In the genomic region with DNA sequence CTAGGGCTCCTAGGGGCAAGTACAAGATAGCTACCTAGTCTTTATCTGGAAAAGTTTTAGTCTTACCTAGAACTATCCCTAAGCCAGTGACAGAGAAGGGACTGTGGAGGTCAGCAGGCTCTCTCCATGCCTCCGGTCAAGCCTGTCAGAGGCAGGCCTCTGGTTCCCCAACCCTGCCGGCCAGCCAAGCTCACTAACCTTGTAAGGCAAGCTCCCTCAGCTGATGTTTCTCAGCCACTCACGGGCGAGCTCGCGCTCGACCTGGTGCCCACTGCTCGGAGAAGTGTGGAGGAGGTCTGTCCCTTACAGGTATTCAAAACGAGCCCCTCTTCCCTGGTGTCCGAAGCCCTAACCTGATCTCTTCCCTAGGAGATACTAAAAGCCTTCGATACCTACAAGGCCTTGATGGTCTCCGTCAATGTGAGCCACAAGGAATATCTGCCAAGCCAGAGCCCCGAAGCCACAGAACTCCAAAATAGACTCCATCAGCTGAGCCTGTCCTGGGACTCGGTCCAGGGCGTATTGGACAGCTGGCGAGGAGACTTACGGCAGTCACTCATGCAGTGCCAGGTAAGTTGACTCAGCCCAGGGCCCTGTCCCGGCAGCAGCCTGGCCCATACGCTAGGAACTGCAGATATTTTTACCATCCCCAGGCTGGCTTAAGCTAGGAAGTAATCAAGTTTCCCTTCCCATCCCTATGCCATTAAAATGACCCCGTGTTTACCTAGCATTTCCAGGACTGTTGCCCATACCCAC, we compare ENCODE assay signal across 17 mouse cellular contexts.
DNase-seq lines count a peak whose midpoint lies in the region; ATAC-seq and TF ChIP-seq lines count a peak whose summit lies in the region.
"Had no signal": no experiment of that assay in that cellular context is flagged by ENCODE, and none has a peak within 500 bp of the region (broad histone marks: within the 10 kb centered on the region; RNA-seq: fewer than 3 reads in every experiment).

No protein-coding gene starts in this region.

- H3K36me3 ChIP-seq in heart, adult 2 months (ENCODE audit: control insufficient read depth, insufficient read depth, low read length) = peaks cover 2% of the 10 kb centered on the region; the same call in 1 of the 2 replicates
- peaks cover 94% of the 10 kb centered on the region for H3K36me3 ChIP-seq in heart, embryonic 10.5 days
- peaks cover 49% of the 10 kb centered on the region for H3K36me3 ChIP-seq in heart, embryonic 16.5 days (ENCODE audit: control insufficient read depth, insufficient read depth)
- peaks cover 79% of the 10 kb centered on the region for H3K36me3 ChIP-seq in hindbrain, postnatal 0 days (ENCODE audit: insufficient read depth, low read length)

- peak overlapping the region; percentile 95 for H3K27ac ChIP-seq in heart, adult 2 months
- H3K27ac ChIP-seq in heart, embryonic 10.5 days = no peak overlapping the region
- H3K27ac ChIP-seq in gastrocnemius, adult 2 months = peak overlapping the region; percentile 95
- H3K27ac ChIP-seq in heart, embryonic 16.5 days (ENCODE audit: low read length) = peak overlapping the region; percentile 36
- H3K27ac ChIP-seq in hindbrain, postnatal 0 days = no peak overlapping the region
- H3K27ac ChIP-seq: embryonic facial prominence, embryonic 13.5 days; forebrain, embryonic 10.5 days; hindbrain, embryonic 12.5 days; limb, embryonic 15.5 days; midbrain, embryonic 12.5 days had no signal

- H3K9ac ChIP-seq in heart, adult 2 months (ENCODE audit: low read depth, low read length) = peak overlapping the region; percentile 42
- H3K9ac ChIP-seq in heart, embryonic 16.5 days (ENCODE audit: low read length) = no peak overlapping the region
- no peak overlapping the region for H3K9ac ChIP-seq in hindbrain, postnatal 0 days (replicated peaks; ENCODE audit: low read length)
- H3K9ac ChIP-seq: embryonic facial prominence, embryonic 13.5 days; hindbrain, embryonic 12.5 days; limb, embryonic 15.5 days; liver, postnatal 0 days; midbrain, embryonic 12.5 days had no signal

- H3K79me2 ChIP-seq in heart, adult 2 months (replicated peaks; ENCODE audit: control insufficient read depth, insufficient read depth, low read length) = no peaks in the 10 kb centered on the region

- WGBS in heart, adult 2 months = 68% methylated on average over 20 of the region's 20 CpGs
- WGBS in heart, embryonic 10.5 days = 90% methylated on average over 20 of the region's 20 CpGs
- 77% methylated on average over 20 of the region's 20 CpGs for WGBS in heart, embryonic 16.5 days
- 90% methylated on average over 20 of the region's 20 CpGs for WGBS in hindbrain, postnatal 0 days

- peak; percentile 52; the same call in 1 of the 2 replicates for ATAC-seq in heart, embryonic 16.5 days (replicated peaks; ENCODE audit: extremely low read depth, insufficient read depth, low FRiP score)
- ATAC-seq in hindbrain, postnatal 0 days = no peak
- ATAC-seq: intestine, postnatal 0 days; liver, postnatal 0 days had no signal

- peak overlapping the region; percentile 38 for H3K4me3 ChIP-seq in heart, adult 2 months
- H3K4me3 ChIP-seq in heart, embryonic 10.5 days = no peak overlapping the region
- H3K4me3 ChIP-seq in gastrocnemius, adult 2 months = peak overlapping the region; percentile 71
- H3K4me3 ChIP-seq in heart, embryonic 16.5 days (ENCODE audit: low read length) = no peak overlapping the region
- no peak overlapping the region for H3K4me3 ChIP-seq in hindbrain, postnatal 0 days (ENCODE audit: low read length)
- H3K4me3 ChIP-seq: embryonic facial prominence, embryonic 13.5 days; forebrain, embryonic 10.5 days; hindbrain, embryonic 12.5 days; limb, embryonic 15.5 days; midbrain, embryonic 12.5 days had no signal

- no peak overlapping the region for H3K4me2 ChIP-seq in heart, embryonic 16.5 days (ENCODE audit: low read depth, low read length)
- no peak overlapping the region for H3K4me2 ChIP-seq in hindbrain, postnatal 0 days (ENCODE audit: low read depth, low read length)
- H3K4me2 ChIP-seq: embryonic facial prominence, embryonic 13.5 days; hindbrain, embryonic 12.5 days; limb, embryonic 15.5 days; midbrain, embryonic 12.5 days had no signal

- TF ChIP-seq CTCF in heart, adult 2 months (IDR thresholded peaks at IDR 0.05) = no peak
- no peak for TF ChIP-seq CTCF in gastrocnemius, adult 2 months (IDR thresholded peaks at IDR 0.05)
- no peak for TF ChIP-seq CTCF in hindbrain, postnatal 0 days (IDR thresholded peaks at IDR 0.05; ENCODE audit: low read depth)

- no peaks in the 10 kb centered on the region for H3K4me1 ChIP-seq in heart, adult 2 months (ENCODE audit: control insufficient read depth, insufficient read depth, low read length)
- H3K4me1 ChIP-seq in heart, embryonic 10.5 days = no peaks in the 10 kb centered on the region
- H3K4me1 ChIP-seq in heart, embryonic 16.5 days (ENCODE audit: control insufficient read depth, insufficient read depth, low read length) = 0 out of 2 replicates have a peak, but pooled peaks cover 3% of the 10 kb centered on the region
- no peaks in the 10 kb centered on the region for H3K4me1 ChIP-seq in hindbrain, postnatal 0 days (ENCODE audit: insufficient read depth, low read length)
- H3K4me1 ChIP-seq: embryonic facial prominence, embryonic 13.5 days; forebrain, embryonic 10.5 days; hindbrain, embryonic 12.5 days; limb, embryonic 15.5 days; midbrain, embryonic 12.5 days had no signal

- H3K27me3 ChIP-seq in heart, adult 2 months (ENCODE audit: control insufficient read depth, insufficient read depth, low read length) = no peaks in the 10 kb centered on the region
- H3K27me3 ChIP-seq in heart, embryonic 10.5 days (ENCODE audit: insufficient read depth, poor library complexity, severe bottlenecking) = no peaks in the 10 kb centered on the region
- no peaks in the 10 kb centered on the region for H3K27me3 ChIP-seq in heart, embryonic 16.5 days (ENCODE audit: control insufficient read depth, insufficient read depth, low read length)
- no peaks in the 10 kb centered on the region for H3K27me3 ChIP-seq in hindbrain, postnatal 0 days (ENCODE audit: insufficient read depth, low read length)
- H3K27me3 ChIP-seq: embryonic facial prominence, embryonic 13.5 days; hindbrain, embryonic 12.5 days; limb, embryonic 15.5 days; midbrain, embryonic 12.5 days had no signal

- intact Hi-C loops in heart, adult 2 months (cut with DNase I) = no loop called here
- intact Hi-C loops in gastrocnemius, adult 2 months (cut with DNase I) = no loop called here

- H3K9me3 ChIP-seq in heart, embryonic 10.5 days = no peaks in the 10 kb centered on the region
- H3K9me3 ChIP-seq in heart, embryonic 16.5 days (replicated peaks; ENCODE audit: control insufficient read depth, low read length) = no peaks in the 10 kb centered on the region
- H3K9me3 ChIP-seq in hindbrain, postnatal 0 days (ENCODE audit: low read length) = no peaks in the 10 kb centered on the region
- H3K9me3 ChIP-seq: embryonic facial prominence, embryonic 13.5 days; hindbrain, embryonic 12.5 days; limb, embryonic 15.5 days; midbrain, embryonic 12.5 days had no signal

- TF ChIP-seq POLR2A in heart, adult 2 months (IDR thresholded peaks at IDR 0.05; ENCODE audit: insufficient read depth, low read depth, low read length) = peak; percentile 79; the same call in 1 of the 2 replicates

- peak; percentile 65 to 84 for DNase-seq in heart, adult 2 months
- DNase-seq in heart, embryonic 10.5 days (ENCODE audit: low spot score) = no peak
- DNase-seq in gastrocnemius, adult 2 months = peak; percentile 95
- DNase-seq in lung, postnatal 4 days = no peak
- no peak for DNase-seq in kidney, postnatal 25 days
- DNase-seq in hindbrain, postnatal 0 days (ENCODE audit: low spot score) = no peak
- DNase-seq: kidney, postnatal 36 days; liver, postnatal 0 days; lung, postnatal 36 days; right cerebral cortex, adult 18-20 months had no signal

- 0 out of 2 replicates have a peak, but pooled peaks have one; percentile 13 for TF ChIP-seq EP300 in heart, adult 2 months (IDR thresholded peaks at IDR 0.05; ENCODE audit: insufficient read depth, low read depth, low read length)

Comparison
In these comparisons a context has a peak if more than half of its experiments do, and no peak if none do; other contexts are left out.
1. DNase-seq: peak in heart, adult 2 months (2 of 2) and gastrocnemius, adult 2 months (single experiment); none in heart, embryonic 10.5 days (single experiment), lung, postnatal 4 days (0 of 2), kidney, postnatal 25 days (0 of 2) and hindbrain, postnatal 0 days (single experiment).
2. H3K27ac ChIP-seq: peak in heart, adult 2 months (single experiment), gastrocnemius, adult 2 months (single experiment) and heart, embryonic 16.5 days (single experiment); none in heart, embryonic 10.5 days (single experiment) and hindbrain, postnatal 0 days (single experiment).
3. H3K4me3 ChIP-seq: peak in heart, adult 2 months (single experiment) and gastrocnemius, adult 2 months (single experiment); none in heart, embryonic 10.5 days (single experiment), heart, embryonic 16.5 days (single experiment) and hindbrain, postnatal 0 days (single experiment).